Mouse (Mus musculus) CH12.LX (cell line): ENCODE data around the gene Natd1. TPM values are rescaled to one million over a fixed set of nuclear protein-coding genes. Genes with fewer than 3 reads are reported as not detected.

Experiments
- DNase-seq: peaks from one replicate; pipeline ENCODE4 v3.0.0-alpha.2; 2013; ENCODE audit errors: extremely low read depth
- H3K27ac ChIP-seq: 2 replicates; pipeline ENCODE4 v1.5.1; 2012; ENCODE audit warnings: low read depth, mild to moderate bottlenecking, control low read depth, moderate library complexity; ENCODE audit not compliant: insufficient read depth
- H3K27me3 ChIP-seq: replicated peaks from 2 replicates; pipeline ENCODE3; 2012; ENCODE audit warnings: inconsistent platforms
- H3K36me3 ChIP-seq, 2 experiments: replicated peaks in 1 of 2; 2 replicates each; pipeline versions ENCODE3 to v1.6.1; 2012; ENCODE audit warnings: inconsistent platforms in 1 of 2, low read length in 1 of 2, mild to moderate bottlenecking in 1 of 2, mixed read lengths in 1 of 2, moderate library complexity in 1 of 2; ENCODE audit not compliant: control insufficient read depth in 1 of 2, insufficient read depth in 1 of 2
- H3K4me1 ChIP-seq, 2 experiments: 2 replicates each; pipeline ENCODE4 v1.6.1; 2012; ENCODE audit warnings: inconsistent platforms in 1 of 2, moderate library complexity in 1 of 2; ENCODE audit not compliant: insufficient read depth in 2 of 2, control insufficient read depth in 1 of 2
- H3K4me2 ChIP-seq: 2 replicates; pipeline ENCODE4 v1.6.1; 2012; ENCODE audit warnings: low read depth, mild to moderate bottlenecking, control low read depth; ENCODE audit not compliant: poor library complexity, insufficient read depth, severe bottlenecking
- H3K4me3 ChIP-seq, 3 experiments: fragments of 150-350 bp in 1 of 3; sonication (generic) in 1 of 3; replicated peaks in 1 of 3; 2 replicates each; pipeline versions ENCODE3 to v1.5.1; 2011 to 2012; ENCODE audit warnings: low read depth in 2 of 3, low read length in 2 of 3, mild to moderate bottlenecking in 2 of 3, moderate library complexity in 2 of 3, control low read depth in 1 of 3, improper control_type of control experiment in 1 of 3, inconsistent platforms in 1 of 3, mixed read lengths in 1 of 3; ENCODE audit not compliant: poor library complexity in 1 of 3
- H3K79me2 ChIP-seq: replicated peaks from 2 replicates; pipeline ENCODE4 v1.6.1; 2012; ENCODE audit warnings: mild to moderate bottlenecking, moderate library complexity; ENCODE audit not compliant: control insufficient read depth, poor library complexity, insufficient read depth, severe bottlenecking; ENCODE audit errors: extremely low read depth
- H3K9ac ChIP-seq: 2 replicates; pipeline ENCODE4 v1.6.1; 2012; ENCODE audit warnings: low read depth, mild to moderate bottlenecking, control low read depth, moderate library complexity; ENCODE audit not compliant: insufficient read depth
- H3K9me3 ChIP-seq: replicated peaks from 2 replicates; pipeline ENCODE3; 2012; ENCODE audit warnings: low read length, inconsistent platforms, mixed read lengths
- CTCF ChIP-seq, 2 experiments: IDR thresholded peaks in 1 of 2; conservative IDR thresholded peaks in 1 of 2; 2 replicates each; pipeline ENCODE4 v1.5.1; 2011 to 2012; ENCODE audit warnings: low read depth in 2 of 2, low read length in 2 of 2, improper control_type of control experiment in 1 of 2, inconsistent platforms in 1 of 2, mild to moderate bottlenecking in 1 of 2, moderate library complexity in 1 of 2
- EP300 ChIP-seq: IDR thresholded peaks from 2 replicates; pipeline ENCODE4 v1.6.1; 2011; ENCODE audit warnings: low read length, improper control_type of control experiment
- HCFC1 ChIP-seq: IDR thresholded peaks from 2 replicates; pipeline ENCODE4 v1.6.1; 2012; ENCODE audit warnings: low read depth, mild to moderate bottlenecking, inconsistent platforms, low read length, improper control_type of control experiment
- IRF4 ChIP-seq: IDR thresholded peaks from 2 replicates; pipeline ENCODE4 v1.6.1; 2014; ENCODE audit warnings: low read depth, mild to moderate bottlenecking, inconsistent platforms, low read length, improper control_type of control experiment
- JUN ChIP-seq: IDR thresholded peaks from 2 replicates; pipeline ENCODE4 v1.6.1; 2011; ENCODE audit warnings: low read depth, mild to moderate bottlenecking, low read length, improper control_type of control experiment, moderate library complexity; ENCODE audit not compliant: insufficient read depth
- KAT2A ChIP-seq: IDR thresholded peaks from 2 replicates; pipeline ENCODE4 v1.6.1; 2012; ENCODE audit warnings: low read length, improper control_type of control experiment, inconsistent platforms; ENCODE audit not compliant: insufficient replicate concordance
- MEF2A ChIP-seq: IDR thresholded peaks from 2 replicates; pipeline ENCODE4 v1.6.1; 2014; ENCODE audit warnings: low read depth, mild to moderate bottlenecking, inconsistent platforms, low read length, improper control_type of control experiment, borderline replicate concordance
- MXI1 ChIP-seq: IDR thresholded peaks from 2 replicates; pipeline ENCODE4 v1.6.1; 2011; ENCODE audit warnings: mild to moderate bottlenecking, low read depth, low read length, improper control_type of control experiment
- MYC ChIP-seq: IDR thresholded peaks from 2 replicates; pipeline ENCODE4 v1.6.1; 2011; ENCODE audit warnings: low read depth, mild to moderate bottlenecking, improper control_type of control experiment, low read length
- NRF1 ChIP-seq: IDR thresholded peaks from 2 replicates; pipeline ENCODE4 v1.6.1; 2014; ENCODE audit warnings: low read depth, mild to moderate bottlenecking, inconsistent platforms, low read length, improper control_type of control experiment, moderate library complexity
- PAX5 ChIP-seq: IDR thresholded peaks from 2 replicates; pipeline ENCODE4 v1.6.1; 2012; ENCODE audit warnings: low read length, inconsistent platforms, mixed read lengths
- POLR2AphosphoS2 ChIP-seq: IDR thresholded peaks from 2 replicates; pipeline ENCODE4 v1.6.1; 2011; ENCODE audit warnings: low read depth, low read length, improper control_type of control experiment
- RCOR1 ChIP-seq: conservative IDR thresholded peaks from 2 replicates; pipeline ENCODE4 v1.6.1; 2012; ENCODE audit warnings: low read depth, mild to moderate bottlenecking, inconsistent platforms, low read length, improper control_type of control experiment
- SMC3 ChIP-seq: IDR thresholded peaks from 2 replicates; pipeline ENCODE4 v1.6.1; 2011; ENCODE audit warnings: low read depth, low read length, improper control_type of control experiment
- TBP ChIP-seq: conservative IDR thresholded peaks from 2 replicates; pipeline ENCODE4 v1.6.1; 2011; ENCODE audit warnings: low read depth, low read length, improper control_type of control experiment
- TCF12 ChIP-seq: IDR thresholded peaks from 2 replicates; pipeline ENCODE4 v1.6.1; 2014; ENCODE audit warnings: low read depth, mild to moderate bottlenecking, inconsistent platforms, low read length, improper control_type of control experiment
- USF1 ChIP-seq: IDR thresholded peaks from 2 replicates; pipeline ENCODE4 v1.6.1; 2014; ENCODE audit warnings: low read depth, mild to moderate bottlenecking, inconsistent platforms, low read length, improper control_type of control experiment
- ZC3H11A ChIP-seq: IDR thresholded peaks from 2 replicates; pipeline ENCODE4 v1.6.1; 2012; ENCODE audit warnings: low read depth, mild to moderate bottlenecking, inconsistent platforms, low read length, improper control_type of control experiment
- ZKSCAN1 ChIP-seq: IDR thresholded peaks from 2 replicates; pipeline ENCODE4 v1.6.1; 2012; ENCODE audit warnings: low read depth, inconsistent platforms, low read length, improper control_type of control experiment, borderline replicate concordance
- ZNF384 ChIP-seq: IDR thresholded peaks from 2 replicates; pipeline ENCODE4 v1.6.1; 2012; ENCODE audit warnings: low read depth, low read length, improper control_type of control experiment, inconsistent platforms
- dilution Hi-C: fragments of 300-500 bp; cut with MboI; formaldehyde crosslinking; loops from 2 replicates; pipeline ENCODE4 v1.14.3; 2020; ENCODE audit warnings: low sequenced_read_pairs; ENCODE audit not compliant: extremely low pct_unique_long_range_greater_than_20kb, extremely low pct_ligation_motif_present
- in situ Hi-C: fragments of 300-500 bp; cut with MboI; formaldehyde crosslinking; loops from 3 replicates; pipeline ENCODE4 v1.14.3; 2019; ENCODE audit warnings: low sequenced_read_pairs, low pct_ligation_motif_present, low pct_unique_long_range_greater_than_20kb, mixed read lengths
- polyA plus RNA-seq: library from polyadenylated mRNA; unstranded; fragments of >175 nt; gene quantifications from 2 replicates; pipeline ENCODE4 v1.2.1, GENCODE M21; 2012; ENCODE audit warnings: low read depth; ENCODE audit not compliant: insufficient read length
- total RNA-seq, 2 experiments: library from RNA; depleted of rRNA; stranded (reverse); fragments of 300-350 nt in 1 of 2; fragments of >200 nt in 1 of 2; gene quantifications; 2 replicates each; pipeline ENCODE4 v1.2.3; 2012 to 2014

Natd1 gene
- total and polyA plus RNA-seq, 3 experiments: 2.1 to 5.2 (median 5.0) TPM

GRCm38 (mm10) chr11:60867904-60868303 lies 46.6 kb downstream of the Natd1 start:
- Histone ChIP-seq H3K36me3 (peaks cover 45 to 94% of the 10 kb centered on the region in 2 experiments), H3K4me3 (no peak overlapping the region), H3K27me3 (no peaks in the 10 kb centered on the region), H3K9ac (no peak overlapping the region), H3K4me1 (peaks cover 0 to 29% of the 10 kb centered on the region in 2 experiments; a peak in 2 of 4 replicates), H3K4me2 (no peak overlapping the region), H3K27ac (no peak overlapping the region), H3K9me3 (no peaks in the 10 kb centered on the region), H3K79me2 (peaks cover 100% of the 10 kb centered on the region)
- TF ChIP-seq IRF4 (no peak), ZNF384 (no peak), PAX5 (no peak), POLR2AphosphoS2 (no peak), RCOR1 (no peak), ZC3H11A (no peak), JUN (no peak), CTCF (conservative IDR thresholded peaks at IDR 0.05 in 1 of 2, IDR thresholded peaks at IDR 0.05 in 1 of 2; ENCODE audit: low read depth in 2 of 2, low read length in 2 of 2) (no peak), TBP (no peak), USF1 (no peak), SMC3 (no peak), MYC (no peak), NRF1 (no peak), EP300 (no peak), KAT2A (no peak), HCFC1 (no peak), ZKSCAN1 (no peak)
- no peak for DNase-seq
- in situ Hi-C loops (no loop called here), dilution Hi-C loops (no loop called here)

- peaks cover 0 to 25% of the 10 kb centered on the region in 2 experiments; a peak in 1 of 4 replicates for H3K4me1 ChIP-seq
- peaks cover 44 to 93% of the 10 kb centered on the region in 2 experiments for H3K36me3 ChIP-seq
- no peak overlapping the region for H3K9ac ChIP-seq
- DNase-seq: no peak
- peaks cover 98% of the 10 kb centered on the region for H3K79me2 ChIP-seq
- in situ Hi-C loops (no loop called here), dilution Hi-C loops (no loop called here)
- H3K9me3 ChIP-seq: no peaks in the 10 kb centered on the region
- H3K4me3 ChIP-seq: no peak overlapping the region
- no peak overlapping the region for H3K4me2 ChIP-seq
- H3K27ac ChIP-seq: no peak overlapping the region
- H3K27me3 ChIP-seq: no peaks in the 10 kb centered on the region
- TF ChIP-seq POLR2AphosphoS2: peak; percentile 29; the same call in 1 of the 2 replicates
- TF ChIP-seq MEF2A: no peak
- TF ChIP-seq MYC: no peak
- no peak for TF ChIP-seq MXI1
- TF ChIP-seq TCF12: no peak
- TF ChIP-seq ZKSCAN1: no peak
- TF ChIP-seq, all 38 proteins: peak for 1
These were observed 47.1 kb downstream of the Natd1 start for GRCm38 (mm10) chr11:60867456-60867855.
